Mouse (Mus musculus): ENCODE measurements around the gene G530012D18Rik. TPM values are rescaled to one million over a fixed set of nuclear protein-coding genes. Genes with fewer than 3 reads are reported as not detected.
"Not testable (repeated sequence)": the region's sequence is repeated elsewhere in the genome, so short reads cannot be mapped to it uniquely, and the experiment has no call there.

G530012D18Rik gene
- not detected in 2 replicates for total RNA-seq (2015; ENCODE audit: low replicate concordance)
- total RNA-seq (2017; ENCODE audit: low replicate concordance), result not detected in 2 replicates

- ATAC-seq (replicated peaks; ENCODE audit: low FRiP score, poor library complexity, severe bottlenecking), result not testable (repeated sequence)
These were observed at the start of gene G530012D18Rik for GRCm38 (mm10) chr1:85575376-85575775. Gene G530012D18Rik, plus strand, starts transcription at chr1:85575676.

GRCm38 (mm10) chr1:85526401-85526800, 49.1 kb upstream of the G530012D18Rik start:
- ATAC-seq (replicated peaks; ENCODE audit: low FRiP score, poor library complexity, severe bottlenecking), result not testable (repeated sequence)

- ATAC-seq (replicated peaks; ENCODE audit: low FRiP score, poor library complexity, severe bottlenecking), result not testable (repeated sequence)
These were observed 46.9 kb upstream of the G530012D18Rik start for GRCm38 (mm10) chr1:85528451-85529110.

- ATAC-seq (replicated peaks; ENCODE audit: low FRiP score, poor library complexity, severe bottlenecking), result not testable (repeated sequence)
These were observed 31.7 kb upstream of the G530012D18Rik start for GRCm38 (mm10) chr1:85543818-85544217.

- ATAC-seq (replicated peaks; ENCODE audit: low FRiP score, poor library complexity, severe bottlenecking), result not testable (repeated sequence)
These were observed 29.0 kb upstream of the G530012D18Rik start for GRCm38 (mm10) chr1:85546442-85546841.

GRCm38 (mm10) chr1:85555261-85555660, 20.2 kb upstream of the G530012D18Rik start:
- not testable (repeated sequence) for ATAC-seq (replicated peaks; ENCODE audit: low FRiP score, poor library complexity, severe bottlenecking)

- ATAC-seq (replicated peaks; ENCODE audit: low FRiP score, poor library complexity, severe bottlenecking), result not testable (repeated sequence)
These were observed 1.9 kb upstream of the G530012D18Rik start for GRCm38 (mm10) chr1:85573554-85573953.

- not testable (repeated sequence) for ATAC-seq (replicated peaks; ENCODE audit: low FRiP score, poor library complexity, severe bottlenecking)
These were observed 3.0 kb downstream of the G530012D18Rik start for GRCm38 (mm10) chr1:85578372-85579010.

GRCm38 (mm10) chr1:85579199-85580147, 4.0 kb downstream of the G530012D18Rik start:
- ATAC-seq (replicated peaks; ENCODE audit: low FRiP score, poor library complexity, severe bottlenecking), result peak; percentile 49; the same call in 1 of the 2 replicates

GRCm38 (mm10) chr1:85580148-85580534, 4.7 kb downstream of the G530012D18Rik start:
- ATAC-seq (replicated peaks; ENCODE audit: low FRiP score, poor library complexity, severe bottlenecking), result peak; percentile 25; the same call in 1 of the 2 replicates

GRCm38 (mm10) chr1:85580578-85580977, 5.1 kb downstream of the G530012D18Rik start:
- not testable (repeated sequence) for ATAC-seq (replicated peaks; ENCODE audit: low FRiP score, poor library complexity, severe bottlenecking)

GRCm38 (mm10) chr1:85581518-85581917, 6.0 kb downstream of the G530012D18Rik start:
- not testable (repeated sequence) for ATAC-seq (replicated peaks; ENCODE audit: low FRiP score, poor library complexity, severe bottlenecking)

- ATAC-seq (replicated peaks; ENCODE audit: low FRiP score, poor library complexity, severe bottlenecking), result not testable (repeated sequence)
These were observed 13.2 kb downstream of the G530012D18Rik start for GRCm38 (mm10) chr1:85588697-85589096.

GRCm38 (mm10) chr1:85592526-85592925, 17.1 kb downstream of the G530012D18Rik start:
- ATAC-seq (replicated peaks; ENCODE audit: low FRiP score, poor library complexity, severe bottlenecking), result not testable (repeated sequence)

GRCm38 (mm10) chr1:85598271-85599012, 23.0 kb downstream of the G530012D18Rik start, which contains the start of gene Sp110:
Gene Sp110, minus strand, starts transcription at chr1:85598817.
- not testable (repeated sequence) for ATAC-seq (replicated peaks; ENCODE audit: low FRiP score, poor library complexity, severe bottlenecking)

GRCm38 (mm10) chr1:85600078-85600477, 24.6 kb downstream of the G530012D18Rik start, which contains the start of gene Sp140:
Gene Sp140, plus strand, starts transcription at chr1:85600378.
- ATAC-seq (replicated peaks; ENCODE audit: low FRiP score, poor library complexity, severe bottlenecking), result not testable (repeated sequence)

- not testable (repeated sequence) for ATAC-seq (replicated peaks; ENCODE audit: low FRiP score, poor library complexity, severe bottlenecking)
These were observed 25.3 kb downstream of the G530012D18Rik start for GRCm38 (mm10) chr1:85600794-85601193.

GRCm38 (mm10) chr1:85604341-85604740, 28.9 kb downstream of the G530012D18Rik start:
- ATAC-seq (replicated peaks; ENCODE audit: low FRiP score, poor library complexity, severe bottlenecking), result not testable (repeated sequence)

- ATAC-seq (replicated peaks; ENCODE audit: low FRiP score, poor library complexity, severe bottlenecking), result not testable (repeated sequence)
These were observed 32.9 kb downstream of the G530012D18Rik start for GRCm38 (mm10) chr1:85608361-85608760.

All from erythroblast, adult 5-6 weeks (primary cell).